Comparison of ENCODE assay signal across 19 mouse cellular contexts in genomic region chr3:42233756-42234155, GRCm38 (mm10).
"Had no signal": no experiment of that assay in that cellular context is flagged by ENCODE, and none has a peak within 500 bp of the region (broad histone marks: within the 10 kb centered on the region; RNA-seq: fewer than 3 reads in every experiment).

No protein-coding gene starts in this region.

- H3K4me1 ChIP-seq: intestine, embryonic 15.5 days; kidney, embryonic 15.5 days; limb, embryonic 10.5 days; limb, embryonic 13.5 days; liver, embryonic 12.5 days; liver, embryonic 15.5 days; megakaryocyte, embryonic 14.5 days; midbrain, embryonic 10.5 days; midbrain, embryonic 13.5 days; neural tube, embryonic 13.5 days had no signal

- H3K4me2 ChIP-seq: intestine, embryonic 15.5 days; kidney, embryonic 15.5 days; limb, embryonic 13.5 days; liver, embryonic 12.5 days; liver, embryonic 15.5 days; midbrain, embryonic 13.5 days; neural tube, embryonic 13.5 days had no signal

- H3K4me3 ChIP-seq: intestine, embryonic 15.5 days; kidney, embryonic 15.5 days; limb, embryonic 10.5 days; limb, embryonic 13.5 days; liver, embryonic 12.5 days; liver, embryonic 15.5 days; megakaryocyte, embryonic 14.5 days; midbrain, embryonic 10.5 days; midbrain, embryonic 13.5 days; myocyte; neural tube, embryonic 13.5 days had no signal

- H3K9me3 ChIP-seq: intestine, embryonic 15.5 days; limb, embryonic 10.5 days; limb, embryonic 13.5 days; liver, embryonic 12.5 days; liver, embryonic 15.5 days; megakaryocyte, embryonic 14.5 days; midbrain, embryonic 10.5 days; midbrain, embryonic 13.5 days; neural tube, embryonic 13.5 days had no signal

- H3K9ac ChIP-seq: intestine, embryonic 15.5 days; kidney, embryonic 15.5 days; limb, embryonic 13.5 days; liver, embryonic 12.5 days; liver, embryonic 15.5 days; midbrain, embryonic 13.5 days; neural tube, embryonic 13.5 days had no signal

- H3K27me3 ChIP-seq: intestine, embryonic 15.5 days; kidney, embryonic 15.5 days; limb, embryonic 13.5 days; liver, embryonic 12.5 days; liver, embryonic 15.5 days; megakaryocyte, embryonic 14.5 days; midbrain, embryonic 13.5 days; neural tube, embryonic 13.5 days had no signal

- H3K27ac ChIP-seq: intestine, embryonic 15.5 days; kidney, embryonic 15.5 days; limb, embryonic 10.5 days; limb, embryonic 13.5 days; liver, embryonic 12.5 days; liver, embryonic 15.5 days; midbrain, embryonic 10.5 days; midbrain, embryonic 13.5 days; neural tube, embryonic 13.5 days had no signal

- DNase-seq: kidney, adult 11 months; kidney, adult 8-10 months; kidney, postnatal 10 days; kidney, postnatal 36 days; liver; thymus, adult 18-20 months; thymus, postnatal 36 days had no signal

- ATAC-seq: intestine, embryonic 15.5 days; liver, embryonic 12.5 days; midbrain, embryonic 13.5 days; midbrain, embryonic 16.5 days had no signal

- H3K36me3 ChIP-seq: intestine, embryonic 15.5 days; kidney, embryonic 15.5 days; limb, embryonic 10.5 days; limb, embryonic 13.5 days; liver, embryonic 12.5 days; liver, embryonic 15.5 days; midbrain, embryonic 10.5 days; midbrain, embryonic 13.5 days; neural tube, embryonic 13.5 days had no signal
